Comparison of ENCODE assay signal across 8 mouse cellular contexts in the genomic region with DNA sequence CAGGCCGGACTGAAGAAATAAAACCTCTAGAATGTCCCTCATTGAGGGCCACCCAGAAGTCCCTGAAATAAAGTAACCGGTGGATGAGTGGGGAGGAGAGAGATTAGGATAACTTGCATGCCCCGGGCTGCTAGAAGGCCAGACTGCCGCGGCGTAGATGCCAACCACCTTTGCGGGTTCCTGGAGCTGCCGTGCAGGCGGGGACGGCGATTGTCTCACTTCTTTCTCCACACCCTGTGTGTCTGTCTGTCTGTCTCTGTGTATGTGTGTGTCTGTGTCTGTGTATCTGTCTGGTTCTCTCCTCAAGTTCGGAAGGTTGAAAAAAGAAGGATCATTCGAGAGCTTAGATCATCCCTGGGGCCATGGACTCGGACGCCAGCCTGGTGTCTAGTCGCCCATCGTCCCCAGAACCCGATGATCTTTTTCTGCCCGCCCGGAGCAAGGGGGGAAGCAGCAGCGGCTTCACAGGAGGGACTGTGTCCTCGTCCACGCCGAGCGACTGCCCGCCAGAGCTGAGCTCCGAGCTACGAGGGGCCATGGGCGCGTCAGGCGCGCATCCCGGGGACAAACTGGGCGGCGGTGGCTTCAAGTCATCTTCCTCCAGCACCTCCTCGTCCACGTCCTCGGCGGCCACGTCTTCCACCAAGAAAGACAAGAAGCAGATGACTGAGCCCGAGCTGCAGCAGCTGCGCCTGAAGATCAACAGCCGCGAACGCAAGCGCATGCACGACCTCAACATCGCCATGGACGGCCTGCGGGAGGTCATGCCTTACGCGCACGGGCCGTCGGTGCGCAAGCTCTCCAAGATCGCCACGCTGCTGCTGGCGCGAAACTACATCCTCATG. TPM values are rescaled to one million over a fixed set of nuclear protein-coding genes. Genes with fewer than 3 reads are reported as not detected.
A peak's percentile ranks its signal among the peaks of the same experiment; 100 is the strongest.
DNase-seq lines count a peak whose midpoint lies in the region; ATAC-seq and TF ChIP-seq lines count a peak whose summit lies in the region.
"Had no signal": no experiment of that assay in that cellular context is flagged by ENCODE, and none has a peak within 500 bp of the region (broad histone marks: within the 10 kb centered on the region; RNA-seq: fewer than 3 reads in every experiment).

No protein-coding gene starts in this region.

- intact Hi-C loops in left cerebral cortex, postnatal 14 days (cut with DNase I), result loop anchor here (10.0 kb wide), 1 partner anchor 121 kb away; no protein-coding TSS in a partner anchor

- no peak for ATAC-seq in embryonic facial prominence, embryonic 13.5 days (ENCODE audit: insufficient number of reproducible peaks, insufficient read depth, low FRiP score, low TSS enrichment, low read depth)
- ATAC-seq in intestine, embryonic 15.5 days, result no peak

- no peak overlapping the region for H3K27ac ChIP-seq in embryonic facial prominence, embryonic 13.5 days
- H3K27ac ChIP-seq in intestine, embryonic 15.5 days, result no peak overlapping the region
- H3K27ac ChIP-seq in olfactory bulb, adult 2 months (ENCODE audit: insufficient read depth, low read depth, low read length), result no peak overlapping the region

- H3K4me1 ChIP-seq in embryonic facial prominence, embryonic 13.5 days, result peaks cover 38% of the 10 kb centered on the region
- H3K4me1 ChIP-seq in intestine, embryonic 15.5 days (replicated peaks), result peaks cover 18% of the 10 kb centered on the region
- peaks cover 24% of the 10 kb centered on the region for H3K4me1 ChIP-seq in olfactory bulb, adult 2 months (ENCODE audit: control insufficient read depth, insufficient read depth, low read length)

- H3K9me3 ChIP-seq in embryonic facial prominence, embryonic 13.5 days, result no peaks in the 10 kb centered on the region
- H3K9me3 ChIP-seq in intestine, embryonic 15.5 days, result no peaks in the 10 kb centered on the region

- TF ChIP-seq CTCF in olfactory bulb, adult 2 months (IDR thresholded peaks at IDR 0.05; ENCODE audit: insufficient read depth, low read depth, low read length), result no peak

- H3K4me2 ChIP-seq in embryonic facial prominence, embryonic 13.5 days, result peak overlapping the region; percentile 48
- peak overlapping the region; percentile 33 for H3K4me2 ChIP-seq in intestine, embryonic 15.5 days (replicated peaks)

- peak; percentile 64 for DNase-seq in retina, postnatal 1 day
- DNase-seq in retina, embryonic 14.5 days (ENCODE audit: low spot score), result no peak
- DNase-seq in left cerebral cortex, adult 18-20 months (ENCODE audit: low spot score in 2 of 2), result no peak
- no peak for DNase-seq in left cerebral cortex, postnatal 14 days (ENCODE audit: low spot score in 2 of 2)

- under 1% methylated on average over 60 of the region's 60 CpGs for WGBS in embryonic facial prominence, embryonic 13.5 days
- WGBS in intestine, embryonic 15.5 days, result 1% methylated on average over 60 of the region's 60 CpGs
- 1% methylated on average over 60 of the region's 60 CpGs for WGBS in olfactory bulb, adult 2 months

- no peak for TF ChIP-seq POLR2A in olfactory bulb, adult 2 months (IDR thresholded peaks at IDR 0.05; ENCODE audit: insufficient read depth, low read depth, low read length)

- peak overlapping the region; percentile 36 for H3K4me3 ChIP-seq in embryonic facial prominence, embryonic 13.5 days
- H3K4me3 ChIP-seq in intestine, embryonic 15.5 days (replicated peaks), result peak overlapping the region; percentile 11; the same call in 1 of the 2 replicates
- H3K4me3 ChIP-seq in olfactory bulb, adult 2 months (ENCODE audit: insufficient read depth, low read depth, low read length), result peak overlapping the region; percentile 18

- H3K27me3 ChIP-seq in embryonic facial prominence, embryonic 13.5 days, result peaks cover 100% of the 10 kb centered on the region
- peaks cover 98% of the 10 kb centered on the region for H3K27me3 ChIP-seq in intestine, embryonic 15.5 days (replicated peaks)

- H3K36me3 ChIP-seq in embryonic facial prominence, embryonic 13.5 days, result no peaks in the 10 kb centered on the region
- H3K36me3 ChIP-seq in intestine, embryonic 15.5 days, result no peaks in the 10 kb centered on the region

- H3K9ac ChIP-seq in embryonic facial prominence, embryonic 13.5 days, result 0 out of 2 replicates have a peak overlapping the region, but pooled peaks have one; percentile 27
- H3K9ac ChIP-seq in intestine, embryonic 15.5 days, result no peak overlapping the region

RNA-seq across cellular contexts. Expression of a gene that starts 1.0 kb away (rescaled TPM):
- 1.0 and 1.1 TPM in 2 replicates for polyA plus RNA-seq in embryonic facial prominence, embryonic 13.5 days (2015; fragmentation: Nextera tagmentation; extraction: Ambion mirVana)
- polyA plus RNA-seq in intestine, embryonic 15.5 days (2015; fragmentation: Nextera tagmentation; extraction: Ambion mirVana), result not detected in 2 replicates
- not detected in 2 replicates for polyA plus RNA-seq in olfactory bulb, adult 2 months (2012; ENCODE audit: insufficient read depth, insufficient read length, low replicate concordance, missing spikeins)
- 10 to 100 TPM; 19.5 to 22.6 TPM for total RNA-seq in left cerebral cortex, adult 18-20 months (2021)
- 10 to 100 TPM; 26.2 to 33.7 TPM for total RNA-seq in left cerebral cortex, postnatal 14 days (2021)
- polyA plus RNA-seq: kidney, embryonic 16.5 days had no signal

RNA-seq across cellular contexts. Expression of a gene that starts 43.3 kb away (rescaled TPM):
- polyA plus RNA-seq in embryonic facial prominence, embryonic 13.5 days (2015; fragmentation: Nextera tagmentation; extraction: Ambion mirVana), result 1.4 and 3.4 TPM in 2 replicates
- polyA plus RNA-seq in intestine, embryonic 15.5 days (2015; fragmentation: Nextera tagmentation; extraction: Ambion mirVana), result 0.13 TPM in 1 of 2 replicates, not detected in the other
- not detected in 2 replicates for polyA plus RNA-seq in olfactory bulb, adult 2 months (2012; ENCODE audit: insufficient read depth, insufficient read length, low replicate concordance, missing spikeins)
- total RNA-seq in left cerebral cortex, adult 18-20 months (2021), result 10 to 100 TPM; 67.3 to 77.0 TPM
- 100 to 1,000 TPM in 1 of 2 experiments, 10 to 100 TPM in 1; 98.8 to 123 TPM for total RNA-seq in left cerebral cortex, postnatal 14 days (2021)
